Mouse (Mus musculus): Measurements from ENCODE around the gene Pax5.

Gene Pax5

DNA sequence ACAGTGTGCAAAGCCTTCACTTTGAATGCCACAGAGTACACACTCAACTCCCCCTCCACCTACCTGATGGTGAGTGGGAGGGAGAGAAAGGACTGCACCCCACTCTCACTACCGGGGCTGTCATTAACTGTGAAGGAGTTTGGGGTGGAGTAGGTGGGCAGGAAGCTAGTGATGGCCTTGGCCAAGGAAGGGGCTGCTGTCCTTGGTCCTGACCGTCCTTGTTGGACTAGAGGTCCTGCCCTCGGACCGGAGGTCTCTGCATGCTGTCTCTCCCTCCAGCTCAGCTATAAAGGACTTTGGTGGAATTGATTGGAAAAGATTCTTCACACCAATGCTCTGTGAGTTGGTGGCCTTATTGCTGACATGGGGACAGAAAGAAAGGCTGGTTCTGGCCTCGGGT lies 131.7 kb downstream of the Pax5 start:
- CTCF ChIA-PET: interaction anchor here in 3 of 4 experiments (0.5 to 1.8 kb wide), 6 partner anchors 9 to 176 kb away, joined by 3 to 6 read pairs (median 4); no protein-coding TSS in a partner anchor

DNA sequence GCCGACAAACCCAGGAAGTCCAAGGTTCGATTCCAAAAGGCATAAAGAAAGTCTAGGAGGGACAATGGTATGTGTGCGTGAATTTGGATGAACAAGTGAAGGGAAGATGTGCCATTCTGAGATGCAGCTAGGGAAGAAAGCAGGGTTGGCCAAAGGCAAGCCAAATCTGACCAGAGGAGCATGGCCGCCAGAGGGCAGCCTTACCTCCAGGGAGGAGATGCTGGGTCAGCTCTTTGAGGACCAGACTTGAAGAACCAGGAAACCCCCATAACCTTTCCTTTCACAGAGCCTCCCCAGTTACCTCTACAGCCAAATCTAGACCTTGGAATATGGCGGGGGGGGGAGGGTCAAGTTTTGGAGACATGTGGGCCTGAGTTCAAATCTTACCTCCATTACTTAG lies 133.0 kb downstream of the Pax5 start:
- POLR2A ChIA-PET: interaction anchor here in 1 of 4 experiments (0.7 kb wide), 1 partner anchor 94 kb away, joined by 3 read pairs; no protein-coding TSS in a partner anchor
- CTCF ChIA-PET: interaction anchor here (0.6 to 2.0 kb wide), 19 partner anchors 8 to 143 kb away, joined by 3 to 10 read pairs (median 4); no protein-coding TSS in a partner anchor

More for the DNA sequence above, 131.7 kb downstream of the Pax5 start:
- POLR2A ChIA-PET: interaction anchor here in 1 of 4 experiments (0.6 kb wide), 1 partner anchor 67 kb away, joined by 3 read pairs; no protein-coding TSS in a partner anchor

GRCm38 (mm10) chr4:44576786-44577185 lies 133.5 kb downstream of the Pax5 start:
- POLR2A ChIA-PET: interaction anchor here in 2 of 4 experiments (0.6 to 0.7 kb wide), 2 partner anchors 95 to 492 kb away, joined by 3 read pairs; no protein-coding TSS in a partner anchor
- CTCF ChIA-PET: interaction anchor here in 3 of 4 experiments (0.6 to 2.0 kb wide), 17 partner anchors 8 to 142 kb away, joined by 3 to 10 read pairs (median 4); no protein-coding TSS in a partner anchor

- POLR2A ChIA-PET: no interaction called here
Measured at GRCm38 (mm10) chr4:44573017-44573416, 137.3 kb downstream of the Pax5 start.

GRCm38 (mm10) chr4:44572373-44572772 lies 137.9 kb downstream of the Pax5 start:
- CTCF ChIA-PET: no interaction called here
- POLR2A ChIA-PET: no interaction called here

More at GRCm38 (mm10) chr4:44573017-44573416, 137.3 kb downstream of the Pax5 start:
- CTCF ChIA-PET: no interaction called here

DNA sequence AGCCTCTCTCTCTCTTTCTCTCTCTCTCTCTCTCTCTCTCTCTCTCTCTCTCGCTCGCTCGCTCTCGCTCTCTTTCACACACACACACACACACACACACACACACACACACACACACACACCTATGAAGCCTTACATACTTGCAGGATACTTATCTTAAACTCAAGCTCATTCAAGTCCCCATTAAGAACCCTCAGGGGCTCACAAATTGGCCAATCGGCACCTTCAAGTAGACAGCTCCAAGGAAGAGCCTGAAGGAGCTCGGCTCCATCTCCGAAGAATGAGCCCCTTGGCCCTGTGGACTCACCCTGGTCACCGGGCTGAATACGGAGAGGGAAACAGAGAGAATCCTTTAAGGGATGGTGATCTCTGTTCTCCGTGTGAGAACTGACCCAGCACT lies 141.1 kb downstream of the Pax5 start:
- CTCF ChIA-PET: interaction anchor here (0.6 to 2.4 kb wide), 8 partner anchors 8 to 396 kb away, joined by 3 to 6 read pairs (median 4); no protein-coding TSS in a partner anchor
- POLR2A ChIA-PET: interaction anchor here in 1 of 4 experiments (0.6 to 1.1 kb wide), 2 partner anchors 11 to 288 kb away, joined by 3 to 4 read pairs; no protein-coding TSS in a partner anchor

DNA sequence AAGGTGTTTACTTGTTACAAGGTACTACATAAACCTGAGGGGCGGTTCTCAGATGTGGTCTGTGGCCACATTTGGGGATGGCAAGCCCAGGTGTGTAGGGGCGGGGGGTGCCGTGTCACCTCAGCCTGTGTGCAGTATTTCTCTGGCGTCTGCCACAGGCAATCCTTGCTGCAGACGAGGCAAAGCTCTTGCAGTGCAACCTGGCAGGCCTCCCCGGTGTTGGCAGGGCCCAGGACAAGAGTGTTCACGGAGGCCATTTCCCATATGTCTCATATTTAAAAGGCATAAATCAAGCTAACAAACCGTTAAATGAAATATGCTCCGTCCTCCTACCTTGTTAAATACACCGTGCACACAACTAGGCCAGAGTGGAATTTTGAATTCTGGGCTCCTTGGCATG lies 141.6 kb downstream of the Pax5 start:
- ChIA-PET CTCF (interaction anchor here (0.6 to 2.4 kb wide), 7 partner anchors 9 to 103 kb away, joined by 3 to 5 read pairs (median 4); no protein-coding TSS in a partner anchor), POLR2A (interaction anchor here in 1 of 4 experiments (1.1 to 1.3 kb wide), 2 partner anchors 11 to 13 kb away, joined by 3 to 5 read pairs; no protein-coding TSS in a partner anchor)

- ChIA-PET CTCF (interaction anchor here in 2 of 4 experiments (1.2 to 1.6 kb wide), 3 partner anchors 9 to 103 kb away, joined by 3 to 4 read pairs (median 4); no protein-coding TSS in a partner anchor), POLR2A (interaction anchor here in 1 of 4 experiments (1.3 kb wide), 1 partner anchor 110 kb away, joined by 3 read pairs; no protein-coding TSS in a partner anchor)
Measured at GRCm38 (mm10) chr4:44566401-44566800, 143.9 kb downstream of the Pax5 start.

DNA sequence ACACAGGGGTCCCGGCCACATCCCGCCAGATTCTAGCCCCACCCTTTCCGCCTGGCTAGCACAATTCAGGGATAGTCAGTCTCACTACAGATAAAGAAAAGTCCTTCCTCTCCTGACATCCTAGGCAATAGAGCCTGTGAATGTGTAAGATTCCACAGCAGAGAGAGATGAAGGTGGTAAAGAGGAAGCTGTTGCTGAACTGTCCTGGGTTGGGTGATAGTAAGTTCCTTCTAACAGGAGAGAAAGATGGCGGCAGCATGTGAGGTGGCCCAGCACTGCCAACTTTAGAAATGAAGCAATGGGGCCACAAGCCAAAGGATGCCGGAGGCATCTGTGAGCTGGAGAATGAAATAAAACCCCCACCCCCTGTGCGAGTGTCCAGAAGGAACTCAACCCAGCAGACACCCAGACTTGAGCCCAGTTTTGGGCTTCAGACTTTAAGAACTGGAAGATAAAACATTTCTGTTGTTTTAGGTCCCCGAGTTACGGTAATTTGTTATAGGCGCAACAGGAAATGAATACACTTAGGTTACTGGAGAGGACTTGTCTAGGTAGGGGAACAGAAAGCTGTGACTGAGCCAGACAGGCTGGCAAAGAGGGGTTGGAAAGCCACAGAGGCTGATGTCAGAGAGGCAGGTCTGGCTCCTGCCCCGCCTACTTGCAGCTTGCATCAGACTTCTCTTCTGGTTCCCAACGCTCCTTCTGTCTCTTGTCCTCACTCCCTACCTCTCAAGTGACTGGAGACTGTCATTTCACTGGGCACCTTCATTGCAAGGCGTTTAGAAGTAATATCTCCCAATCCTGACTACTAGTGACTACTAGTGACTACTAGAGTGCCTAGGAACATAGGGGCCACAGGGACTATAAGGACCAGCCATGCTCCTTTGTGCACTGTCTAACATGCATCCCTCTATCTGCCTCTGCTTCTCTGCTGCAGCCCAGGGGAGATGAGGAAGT lies 144.9 kb downstream of the Pax5 start:
- ChIA-PET POLR2A (interaction anchor here in 2 of 4 experiments (0.6 to 1.8 kb wide), 5 partner anchors 9 to 109 kb away, joined by 3 to 5 read pairs (median 4); no protein-coding TSS in a partner anchor), CTCF (interaction anchor here (0.6 to 2.4 kb wide), 21 partner anchors 8 to 264 kb away, joined by 3 to 10 read pairs (median 3); partner anchors contain the start of gene Melk (in 1 of the 4))

- CTCF ChIA-PET: interaction anchor here (0.6 to 2.4 kb wide), 26 partner anchors 8 to 1079 kb away, joined by 3 to 10 read pairs (median 3); partner anchors contain the start of gene Melk (in 1 of the 4)
Measured at GRCm38 (mm10) chr4:44564602-44565001, 145.7 kb downstream of the Pax5 start.

DNA sequence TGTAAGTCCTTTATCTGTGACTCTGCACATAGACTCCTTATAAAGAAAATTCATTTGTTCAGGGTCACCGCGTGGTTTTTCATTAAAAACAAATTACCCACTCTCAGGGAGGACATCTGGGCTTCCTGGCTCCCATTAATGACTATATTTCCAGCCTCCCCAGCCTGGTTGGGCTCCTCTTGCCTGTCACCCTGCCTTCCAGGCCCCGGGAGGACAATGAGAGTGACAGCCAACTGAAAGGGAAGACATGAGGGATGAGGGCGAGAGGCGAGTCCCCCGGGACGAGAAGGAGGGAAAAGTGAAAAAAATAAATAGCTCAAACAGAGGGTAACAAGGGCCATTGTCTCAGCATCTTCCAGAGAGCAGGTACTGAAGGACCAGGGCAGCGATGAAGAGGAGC lies 149.3 kb downstream of the Pax5 start:
- POLR2A ChIA-PET: no interaction called here
- CTCF ChIA-PET: no interaction called here

More at GRCm38 (mm10) chr4:44564602-44565001, 145.7 kb downstream of the Pax5 start:
- POLR2A ChIA-PET: interaction anchor here in 2 of 4 experiments (0.8 to 1.8 kb wide), 5 partner anchors 9 to 192 kb away, joined by 3 to 5 read pairs (median 4); no protein-coding TSS in a partner anchor

GRCm38 (mm10) chr4:44558564-44558955 lies 151.7 kb downstream of the Pax5 start:
- CTCF ChIA-PET: interaction anchor here in 3 of 4 experiments (0.5 to 1.6 kb wide), 18 partner anchors 9 to 576 kb away, joined by 3 to 12 read pairs (median 4); no protein-coding TSS in a partner anchor
- POLR2A ChIA-PET: interaction anchor here in 3 of 4 experiments (0.8 to 1.8 kb wide), 10 partner anchors 9 to 546 kb away, joined by 3 to 13 read pairs (median 3); no protein-coding TSS in a partner anchor

DNA sequence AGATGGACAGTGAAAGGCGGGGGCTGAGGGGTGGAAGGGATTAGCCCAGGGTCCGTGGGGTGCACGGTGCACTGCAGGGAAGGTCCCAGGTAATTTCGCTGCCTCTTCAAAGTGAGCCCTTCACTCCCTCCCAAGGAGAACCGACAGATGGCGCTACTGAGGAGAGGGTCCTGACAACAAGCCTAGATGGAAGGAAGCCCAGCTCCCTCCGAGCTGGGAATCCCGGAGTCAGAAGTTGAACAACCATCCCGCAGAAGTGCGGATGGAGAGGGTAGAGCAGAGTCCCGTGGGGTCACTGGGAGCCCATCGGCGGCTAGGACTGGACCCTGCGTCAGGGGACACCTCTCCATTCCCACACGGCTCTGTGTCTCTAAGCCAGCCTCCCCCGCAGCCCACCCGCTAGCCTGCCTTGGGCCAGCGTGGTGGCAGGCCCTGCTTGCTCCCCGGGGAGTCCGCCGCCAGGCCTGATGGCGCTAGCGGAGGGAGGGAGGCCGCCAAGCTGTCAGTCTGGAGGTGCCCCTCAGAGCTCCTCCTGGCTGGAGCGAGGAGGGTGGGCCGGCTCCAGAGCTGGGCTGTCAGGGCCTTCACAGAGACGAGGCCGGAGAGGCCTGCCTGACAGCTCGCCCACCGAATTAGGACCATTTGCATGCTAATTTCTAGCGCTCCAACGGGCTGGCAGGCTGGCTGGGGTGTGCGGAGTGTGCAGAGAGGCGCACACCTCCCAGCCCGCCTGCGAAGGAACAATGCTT lies 152.3 kb downstream of the Pax5 start:
- CTCF ChIA-PET: interaction anchor here (0.5 to 1.6 kb wide), 39 partner anchors 8 to 1928 kb away, joined by 3 to 20 read pairs (median 4); partner anchors contain the start of gene Polr1e (in 1 of the 4)
- POLR2A ChIA-PET: interaction anchor here (0.8 to 1.8 kb wide), 12 partner anchors 9 to 546 kb away, joined by 3 to 13 read pairs (median 3); no protein-coding TSS in a partner anchor

DNA sequence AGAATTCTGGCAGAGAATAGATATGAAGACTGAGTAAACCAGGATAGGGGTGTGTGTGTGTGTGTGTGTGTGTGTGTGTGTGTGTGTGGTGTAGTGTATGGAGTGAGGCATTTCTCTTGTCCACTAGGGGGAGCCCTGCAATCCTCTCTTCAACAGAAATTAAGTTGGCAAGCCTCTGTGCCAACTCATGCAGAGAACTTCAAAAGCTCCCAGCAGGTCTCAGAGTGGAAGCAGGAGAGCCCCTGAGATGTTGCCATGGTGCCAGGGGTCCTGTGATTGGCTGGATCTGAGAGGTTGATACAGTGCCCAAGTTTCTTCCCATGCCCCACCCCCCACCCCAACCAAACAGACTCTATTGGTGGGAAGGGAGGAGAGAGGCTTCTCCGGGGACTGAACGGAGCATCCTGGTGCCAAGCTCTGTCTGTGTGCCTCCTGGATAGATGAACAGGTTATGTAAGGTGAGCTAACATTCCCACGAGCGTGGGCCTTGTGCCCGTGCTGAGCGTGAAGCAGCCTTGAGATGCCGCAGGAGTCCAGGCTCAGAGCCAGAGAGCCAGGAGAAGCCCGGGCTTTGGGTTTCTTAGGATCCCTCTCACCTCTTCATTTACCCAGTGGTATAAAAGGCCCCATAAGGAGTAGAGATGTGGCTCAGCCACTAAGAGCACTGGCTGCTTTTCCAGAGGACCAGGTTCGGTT lies 153.6 kb downstream of the Pax5 start:
- ChIA-PET CTCF (interaction anchor here (0.6 to 1.6 kb wide), 14 partner anchors 7 to 329 kb away, joined by 3 to 12 read pairs (median 4); no protein-coding TSS in a partner anchor), POLR2A (interaction anchor here in 2 of 4 experiments (0.6 to 2.7 kb wide), 8 partner anchors 8 to 1210 kb away, joined by 3 to 22 read pairs (median 5); no protein-coding TSS in a partner anchor)

DNA sequence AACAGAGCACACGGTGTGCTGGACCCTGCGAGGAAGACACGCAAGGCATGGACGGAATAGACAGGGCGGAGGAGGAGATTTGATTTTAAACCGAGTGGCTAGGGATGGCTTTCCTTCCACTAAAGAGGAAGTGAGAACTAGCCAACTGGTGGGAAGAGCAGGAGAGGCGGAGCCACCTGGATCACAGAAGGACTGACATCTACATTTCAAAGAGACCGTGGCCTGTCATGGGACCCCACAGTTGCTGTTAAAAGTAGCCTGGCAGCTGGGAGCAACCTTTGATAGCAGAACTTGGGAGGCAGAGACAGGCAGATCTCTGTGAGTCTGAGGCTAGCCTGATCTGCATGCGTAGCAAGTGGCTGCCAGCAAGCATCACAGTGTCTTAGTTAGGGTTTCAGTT lies 154.7 kb downstream of the Pax5 start:
- CTCF ChIA-PET: interaction anchor here in 1 of 4 experiments (1.1 kb wide), 1 partner anchor 23 kb away, joined by 3 read pairs; no protein-coding TSS in a partner anchor
- POLR2A ChIA-PET: interaction anchor here in 3 of 4 experiments (0.6 to 2.7 kb wide), 14 partner anchors 9 to 988 kb away, joined by 3 to 22 read pairs (median 3); no protein-coding TSS in a partner anchor

- POLR2A ChIA-PET: no interaction called here
- CTCF ChIA-PET: interaction anchor here in 1 of 4 experiments (0.6 kb wide), 1 partner anchor 24 kb away, joined by 3 read pairs; no protein-coding TSS in a partner anchor
Measured at GRCm38 (mm10) chr4:44551470-44551869, 158.8 kb downstream of the Pax5 start.

DNA sequence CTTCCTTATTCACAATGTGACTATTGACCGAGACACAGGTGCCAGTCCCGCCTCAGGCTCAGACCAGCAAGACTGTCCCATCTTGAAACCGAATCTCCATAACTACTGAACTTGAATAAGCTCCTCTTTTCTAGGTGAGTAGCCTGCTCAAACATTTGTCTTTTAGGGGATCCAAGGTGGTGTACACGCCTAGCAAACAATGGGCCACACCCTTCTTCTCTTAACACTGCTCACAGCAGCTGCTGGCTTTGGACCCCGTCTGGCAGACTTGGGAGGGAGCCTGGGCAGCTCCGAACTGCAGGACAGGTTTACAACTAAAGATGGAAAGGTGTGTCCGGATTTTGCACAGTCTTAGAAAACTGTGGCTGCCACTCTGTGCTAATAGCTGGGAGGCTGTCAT lies 161.3 kb downstream of the Pax5 start:
- ChIA-PET POLR2A (interaction anchor here in 3 of 4 experiments (1.0 to 2.1 kb wide), 18 partner anchors 9 to 207 kb away, joined by 3 to 13 read pairs (median 4); partner anchors contain the start of gene Zcchc7 (in 1 of the 3)), CTCF (interaction anchor here in 3 of 4 experiments (1.0 to 1.8 kb wide), 5 partner anchors 9 to 16 kb away, joined by 3 to 12 read pairs (median 3); no protein-coding TSS in a partner anchor)
